Mouse (Mus musculus) layer of hippocampus, postnatal 25 days (tissue): ENCODE data around the gene Ube2h. TPM values are rescaled to one million over a fixed set of nuclear protein-coding genes. Genes with fewer than 3 reads are reported as not detected.
"Not testable (repeated sequence)": the region's sequence is repeated elsewhere in the genome, so short reads cannot be mapped to it uniquely, and the experiment has no call there.

Experiments used
- DNase-seq, 2 experiments: peaks; one replicate each; pipeline ENCODE4 v3.0.0; 2022; ENCODE audit warnings: mixed read lengths in 2 of 2, low spot score in 1 of 2; ENCODE audit errors: extremely low spot score in 1 of 2
- total RNA-seq, 2 experiments: library from RNA; stranded (reverse); gene quantifications; 2 replicates each; pipeline ENCODE4 v1.2.3; 2021

Gene Ube2h
- total RNA-seq, 2 experiments from 2014 or later = 84.6 to 92.2 TPM

DNA sequence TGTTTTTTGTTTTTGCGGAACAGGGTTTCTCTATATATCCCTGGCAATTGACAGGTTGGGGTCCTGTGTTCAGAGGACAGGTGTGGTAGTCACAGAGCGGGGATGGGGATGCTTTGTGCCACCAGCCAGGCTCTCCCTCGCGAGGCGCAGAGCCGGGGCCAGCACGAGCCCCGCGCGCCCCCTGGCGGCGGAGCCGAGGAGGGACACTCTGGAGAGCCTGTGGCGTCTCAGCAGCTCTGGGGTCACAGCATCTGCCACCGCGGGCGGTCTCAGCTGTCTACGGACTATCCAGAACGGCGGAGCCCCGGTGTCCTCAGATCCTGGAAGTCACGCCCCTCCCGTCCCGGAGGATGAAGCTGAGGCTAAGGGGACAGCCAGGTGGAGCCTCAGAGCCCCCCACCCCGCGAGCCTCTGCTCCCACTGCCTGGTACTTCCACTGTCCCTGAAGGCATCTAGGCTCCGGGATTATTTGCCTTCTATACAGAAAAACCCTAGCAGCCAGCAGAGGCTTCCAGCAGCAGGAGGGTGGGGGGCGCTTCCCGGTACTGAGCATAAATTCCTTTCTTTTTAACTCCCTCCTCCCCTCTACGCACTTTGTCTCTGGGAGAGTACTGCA is 98.6 kb downstream of the Ube2h start:
- peak; percentile 67 to 74 for DNase-seq

DNA sequence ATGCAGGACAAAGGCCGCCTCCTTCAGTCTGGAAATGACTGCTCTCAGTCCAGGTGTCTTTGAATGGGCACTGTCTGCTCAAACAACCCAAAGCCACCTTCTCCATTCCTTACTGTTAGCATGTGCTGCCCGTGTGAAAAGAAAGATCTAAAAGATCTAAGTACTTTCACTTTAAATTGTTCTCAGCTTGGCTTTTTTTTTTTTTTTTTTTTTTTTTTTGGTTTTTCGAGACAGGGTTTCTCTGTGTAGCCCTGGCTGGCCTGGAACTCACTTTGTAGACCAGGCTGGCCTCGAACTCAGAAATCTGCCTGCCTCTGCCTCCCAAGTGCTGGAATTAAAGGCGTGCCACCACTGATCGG is 99.2 kb downstream of the Ube2h start:
- not testable (repeated sequence) for DNase-seq

DNA sequence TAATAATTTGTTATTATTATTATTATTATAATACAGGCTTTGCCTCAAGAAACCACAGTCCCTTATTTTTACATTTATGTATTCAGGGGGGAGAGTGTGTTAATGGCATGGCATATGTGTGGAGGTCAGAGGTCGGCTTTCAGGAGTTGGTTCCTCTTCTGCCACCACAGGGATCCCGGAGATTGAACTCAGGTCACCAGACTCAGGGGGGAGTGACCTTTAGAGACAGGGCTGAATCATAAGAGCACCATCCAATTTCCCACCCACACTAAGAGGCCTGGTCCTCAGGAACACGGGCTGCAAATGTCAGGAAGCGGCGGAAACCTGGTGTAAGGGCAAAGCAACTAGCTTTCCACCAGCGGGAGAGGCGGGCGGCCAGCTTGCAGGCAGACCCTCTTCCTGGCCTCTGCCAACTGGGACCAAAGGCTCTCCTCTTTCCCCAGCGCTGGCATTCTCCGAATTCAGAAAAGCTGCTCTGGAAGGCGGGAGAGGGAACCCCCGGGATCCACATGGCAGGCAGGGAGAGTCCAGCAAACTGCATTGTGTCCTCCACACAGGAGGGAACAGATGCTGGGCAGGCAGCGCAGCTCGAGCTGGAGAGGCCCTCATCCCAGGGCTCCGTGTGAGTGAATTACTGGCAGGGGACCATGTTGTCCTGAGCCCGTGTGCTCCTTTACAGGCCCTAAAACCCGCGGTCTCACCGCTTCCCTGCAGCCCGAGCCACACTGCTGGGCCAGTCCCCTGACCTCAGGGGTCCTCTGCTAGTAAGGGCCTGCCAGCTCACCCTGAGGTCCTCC is 99.8 kb downstream of the Ube2h start:
- no peak for DNase-seq

DNA sequence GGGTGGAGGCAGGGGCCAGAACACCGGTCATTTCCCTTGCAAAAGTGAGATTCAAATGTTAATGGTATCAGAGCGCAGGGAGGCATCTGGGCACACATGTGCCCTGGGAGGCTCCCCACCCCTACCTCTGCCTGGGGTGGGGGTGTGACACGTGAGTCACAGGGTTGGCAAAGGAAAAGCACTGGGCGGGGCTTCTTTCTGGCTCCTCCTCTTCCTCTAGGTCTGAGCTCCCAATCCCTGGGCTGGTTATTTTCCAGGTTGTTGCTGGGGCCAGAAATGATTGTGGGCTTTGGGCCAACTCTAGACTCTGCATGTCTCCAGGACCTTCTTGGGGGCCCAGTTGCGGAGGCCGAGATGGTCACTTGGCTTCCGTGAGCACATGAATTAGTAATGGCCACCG is 108.2 kb downstream of the Ube2h start:
- no peak for DNase-seq

DNA sequence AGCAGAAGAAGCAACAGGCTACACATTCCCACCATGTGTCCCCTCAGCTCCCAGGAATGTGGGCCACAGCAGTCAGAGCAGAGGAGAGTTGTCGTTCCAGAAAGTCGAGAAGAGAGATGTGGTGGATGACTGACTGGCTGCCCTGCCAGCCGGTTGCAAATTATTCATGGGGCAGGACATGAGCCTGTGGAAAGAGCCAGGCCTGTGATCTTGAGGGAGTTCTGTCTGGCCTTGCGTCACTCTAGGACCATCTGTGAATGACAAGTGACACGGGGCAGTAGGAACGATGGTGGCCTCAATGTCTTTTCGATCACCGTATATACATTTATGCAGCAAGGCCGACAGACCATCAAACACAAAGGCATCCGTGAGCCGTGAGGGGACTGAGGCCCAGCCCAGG is 108.7 kb downstream of the Ube2h start:
- DNase-seq = no peak

DNA sequence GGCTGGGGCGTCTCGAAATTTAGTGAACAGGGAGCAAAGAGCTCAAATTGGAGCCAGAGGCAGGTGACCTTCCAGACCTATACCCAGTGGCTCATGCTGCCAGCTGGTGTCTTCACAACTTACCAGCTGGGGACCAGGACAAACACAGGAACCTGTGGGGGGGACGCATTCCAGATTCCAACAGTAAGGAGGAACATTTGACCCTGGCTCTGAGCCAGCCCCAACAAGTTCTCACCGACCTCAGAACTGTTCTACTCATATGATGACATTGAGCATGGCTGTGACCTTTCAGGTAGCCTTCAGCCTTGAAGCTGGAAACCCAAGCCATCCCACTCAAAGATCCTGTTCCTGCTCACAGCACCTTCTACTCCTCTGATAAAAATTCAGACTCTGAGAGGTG is 120.7 kb downstream of the Ube2h start:
- DNase-seq = no peak

DNA sequence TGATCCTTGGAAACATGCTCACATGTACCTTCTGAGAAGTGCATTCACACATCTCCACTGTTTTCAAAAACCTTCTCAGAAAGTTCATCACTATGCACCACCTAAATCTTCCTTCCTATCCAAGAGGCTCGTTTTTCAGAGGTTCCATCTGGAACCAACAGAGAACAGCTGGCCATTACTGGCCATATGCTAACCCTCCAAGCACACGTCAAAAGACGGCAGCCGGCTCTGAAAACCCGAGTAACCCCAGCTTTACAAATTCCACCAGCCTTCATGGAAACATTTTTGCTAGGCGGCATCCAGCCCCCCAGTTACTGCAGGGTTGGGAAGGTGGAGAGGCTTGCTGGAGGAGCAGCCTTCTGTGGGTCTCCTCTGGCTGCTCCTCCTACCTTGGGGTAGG is 122.3 kb downstream of the Ube2h start:
- no peak for DNase-seq

DNA sequence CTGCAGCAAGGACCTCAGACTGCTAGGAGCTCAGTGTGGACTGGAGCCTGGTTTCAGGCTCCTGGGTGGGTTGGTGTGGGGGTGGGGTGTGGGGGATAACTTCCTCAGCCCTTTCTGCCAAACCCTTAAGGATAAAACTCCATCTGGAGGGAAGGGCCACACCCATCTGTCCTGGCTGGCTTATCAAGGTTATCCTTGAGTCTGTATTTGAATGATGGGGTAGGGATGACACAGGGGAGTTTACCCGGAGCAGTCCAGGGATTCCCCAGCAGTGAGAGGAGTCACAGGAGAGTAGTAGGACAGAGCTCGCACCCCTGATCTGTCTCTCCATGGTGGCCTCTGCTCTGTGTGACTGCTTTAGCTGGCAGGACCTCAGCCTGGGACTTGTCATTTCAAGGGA is 124.0 kb downstream of the Ube2h start:
- DNase-seq = no peak

DNA sequence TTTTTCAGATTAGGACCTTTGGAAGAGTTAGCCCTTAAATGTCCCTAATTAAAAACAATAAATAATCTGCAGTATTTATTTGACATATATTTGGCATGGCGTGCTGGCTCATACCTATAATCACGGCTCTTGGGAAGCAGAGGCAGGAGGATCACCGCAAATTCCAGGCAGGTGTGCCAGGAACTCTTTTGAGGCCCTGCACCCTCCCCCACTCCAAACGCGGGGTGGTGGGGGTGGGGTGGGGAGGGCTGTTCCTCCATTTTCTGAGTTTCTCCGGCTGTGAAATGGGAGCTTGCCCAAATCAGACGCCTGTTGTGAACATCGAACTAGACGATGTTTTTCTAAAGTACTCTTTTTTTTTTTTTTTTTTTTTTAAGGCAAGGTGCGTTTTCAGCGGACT is 125.3 kb downstream of the Ube2h start:
- DNase-seq = no peak

DNA sequence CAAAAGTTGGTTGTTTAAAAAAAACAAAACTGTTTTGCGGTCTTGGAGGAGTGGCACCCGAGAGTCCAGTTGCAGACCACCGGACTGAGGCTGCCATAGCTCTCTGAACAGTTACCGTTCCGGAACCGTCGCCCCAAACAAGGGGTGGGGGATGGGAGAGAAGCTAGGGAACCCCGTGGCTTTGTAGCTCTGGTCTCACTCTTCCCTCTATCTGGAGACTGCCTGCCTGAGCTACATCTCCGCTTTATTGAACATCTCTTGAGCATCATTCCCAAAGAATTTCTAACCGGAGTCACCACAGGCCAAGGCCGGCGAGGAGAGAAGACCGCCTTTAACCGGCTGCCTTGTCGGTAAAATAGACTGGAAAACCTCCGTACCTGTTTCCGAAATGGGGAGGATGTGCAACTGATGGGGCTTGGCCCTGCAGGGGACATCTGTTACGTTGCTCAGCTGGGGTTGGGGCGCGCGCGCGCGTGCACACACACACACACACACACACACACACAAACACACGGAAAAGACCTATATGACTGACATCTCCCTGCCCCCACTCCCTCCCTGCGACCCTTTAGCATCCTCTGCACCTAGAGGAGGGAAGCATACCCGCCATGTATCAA is 126.2 kb downstream of the Ube2h start:
- no peak for DNase-seq

DNA sequence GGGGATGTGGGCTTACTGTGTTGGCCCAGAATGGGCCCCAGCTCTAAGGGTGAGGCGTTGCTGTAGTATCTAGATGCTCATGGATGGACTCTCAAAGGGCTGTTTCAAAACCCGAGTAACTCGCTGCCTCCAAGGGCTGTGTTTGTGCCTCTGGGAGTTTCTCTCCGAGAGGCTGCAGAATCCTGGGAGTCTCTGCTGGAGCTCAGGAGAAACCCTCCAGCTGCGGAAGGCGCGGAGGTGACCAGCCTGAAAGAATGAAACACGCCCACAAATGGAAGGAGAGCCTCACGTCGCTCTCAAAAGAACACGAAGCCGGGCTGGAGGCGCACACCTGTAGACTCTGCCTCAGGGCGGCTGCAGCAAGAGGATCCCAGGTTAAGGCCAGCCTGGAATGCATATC is 127.0 kb downstream of the Ube2h start:
- no peak for DNase-seq

DNA sequence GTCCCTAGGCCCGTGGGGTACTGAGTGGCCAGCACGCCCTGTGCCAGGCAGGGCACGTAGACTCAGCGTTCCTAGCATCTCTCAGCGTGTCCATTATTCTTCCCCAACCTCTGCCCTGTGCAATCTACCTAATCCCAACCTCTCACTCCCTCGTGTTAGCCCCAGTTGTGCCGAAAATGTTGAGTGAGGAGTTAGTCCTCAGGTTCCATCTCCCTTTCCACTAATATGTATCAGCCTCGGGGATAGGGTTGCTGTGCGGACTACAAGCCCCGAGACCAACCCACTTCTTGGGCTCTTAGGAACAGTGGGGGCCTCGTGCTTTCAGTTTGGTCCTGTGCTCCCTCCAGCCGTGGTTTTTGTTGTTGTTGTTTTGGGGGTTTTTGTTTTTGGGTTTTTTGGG is 127.8 kb downstream of the Ube2h start:
- no peak for DNase-seq

DNA sequence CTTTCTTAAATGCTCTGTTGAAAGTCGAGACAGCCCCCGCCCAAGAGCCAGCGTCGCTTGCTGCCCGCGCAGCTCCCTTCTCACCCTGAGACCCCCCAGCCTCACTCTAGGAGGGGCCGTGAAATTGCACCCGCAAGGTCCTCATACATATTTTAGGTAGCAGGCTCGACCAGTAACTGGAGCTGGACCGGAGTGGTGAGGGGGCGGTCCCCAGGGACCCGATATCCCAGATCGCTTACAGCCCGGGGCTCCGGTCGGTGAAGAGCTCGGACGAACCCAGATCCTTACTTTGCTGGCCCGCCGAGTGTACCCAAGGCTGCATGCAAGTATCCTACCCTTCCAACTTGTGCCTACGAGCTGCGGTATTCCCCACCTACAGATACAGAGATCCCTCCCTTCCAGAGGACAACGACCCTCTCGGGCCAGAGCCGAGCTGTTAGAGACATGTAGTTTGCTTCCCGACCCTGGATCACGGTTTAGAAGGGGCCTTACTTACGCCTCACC is 128.4 kb downstream of the Ube2h start:
- no peak for DNase-seq

DNA sequence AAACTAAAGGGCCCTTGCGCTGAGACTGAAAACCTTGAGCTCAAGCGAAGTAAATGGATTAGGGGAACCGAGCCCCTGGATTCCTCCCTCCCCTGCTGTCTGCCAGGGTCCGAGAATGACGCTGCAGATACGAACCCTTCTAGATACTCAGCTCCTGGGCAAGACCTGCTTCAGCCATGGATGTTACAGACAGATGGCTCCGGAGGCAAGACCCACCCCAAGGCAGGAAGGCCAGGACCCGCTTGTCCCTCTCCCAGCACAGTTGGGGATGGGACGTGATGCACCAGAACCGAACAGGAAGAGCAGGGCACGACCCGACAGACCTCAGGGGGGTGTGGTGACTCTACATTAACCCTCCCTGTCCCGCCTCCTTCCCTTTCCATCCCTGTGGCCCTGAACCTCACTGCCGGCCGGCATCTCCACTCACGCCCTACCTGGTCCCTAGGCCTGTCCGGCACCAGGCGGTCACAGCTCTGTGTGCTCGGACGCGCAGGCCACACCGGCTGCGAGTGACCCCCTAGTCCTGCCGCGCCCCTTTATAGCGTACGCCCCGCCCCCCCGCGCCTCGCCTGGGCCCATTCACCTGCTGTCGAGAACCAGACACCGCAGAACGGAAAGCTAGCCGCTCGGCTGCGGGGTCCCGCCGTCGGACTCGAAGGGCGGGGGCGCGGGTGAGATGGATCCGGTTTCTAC is 129.0 kb downstream of the Ube2h start:
- no peak for DNase-seq

DNA sequence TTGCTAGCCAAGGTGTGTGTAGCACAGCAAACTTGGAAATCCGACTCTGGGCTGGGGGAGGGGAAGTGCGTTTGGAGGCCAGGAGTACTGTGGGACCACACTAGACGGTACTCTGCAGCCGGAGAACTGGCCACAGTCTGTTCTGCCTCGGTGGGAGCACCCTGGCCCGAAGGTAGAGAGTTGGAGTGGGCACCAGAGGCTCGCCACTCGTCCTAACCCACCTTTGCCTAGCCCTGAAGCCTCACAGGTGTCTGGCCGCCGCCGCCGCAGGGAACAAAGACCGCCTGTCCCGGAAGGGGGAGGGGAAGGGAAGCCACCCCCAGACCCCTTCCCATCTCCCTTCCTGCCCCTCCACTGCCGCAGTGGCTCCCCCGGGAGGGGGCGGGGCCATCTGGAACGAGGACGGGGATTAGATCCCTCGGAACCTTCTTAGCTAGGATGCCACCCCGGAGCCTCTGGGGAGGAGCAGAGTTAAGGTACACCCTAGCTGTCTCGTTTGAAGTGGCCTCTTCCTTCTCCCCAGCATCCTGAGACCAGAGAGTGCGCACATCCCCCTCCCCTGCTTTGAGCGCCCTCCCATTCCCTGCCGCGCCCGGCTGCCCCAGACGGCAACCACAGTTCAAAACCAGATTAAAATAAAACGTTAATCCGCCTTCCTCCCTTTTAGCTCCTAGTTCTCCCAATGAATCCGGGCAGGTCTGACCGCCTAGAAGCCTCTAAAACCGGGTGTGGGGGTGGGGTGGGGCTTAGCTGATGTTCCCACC is 129.7 kb downstream of the Ube2h start:
- DNase-seq = no peak

DNA sequence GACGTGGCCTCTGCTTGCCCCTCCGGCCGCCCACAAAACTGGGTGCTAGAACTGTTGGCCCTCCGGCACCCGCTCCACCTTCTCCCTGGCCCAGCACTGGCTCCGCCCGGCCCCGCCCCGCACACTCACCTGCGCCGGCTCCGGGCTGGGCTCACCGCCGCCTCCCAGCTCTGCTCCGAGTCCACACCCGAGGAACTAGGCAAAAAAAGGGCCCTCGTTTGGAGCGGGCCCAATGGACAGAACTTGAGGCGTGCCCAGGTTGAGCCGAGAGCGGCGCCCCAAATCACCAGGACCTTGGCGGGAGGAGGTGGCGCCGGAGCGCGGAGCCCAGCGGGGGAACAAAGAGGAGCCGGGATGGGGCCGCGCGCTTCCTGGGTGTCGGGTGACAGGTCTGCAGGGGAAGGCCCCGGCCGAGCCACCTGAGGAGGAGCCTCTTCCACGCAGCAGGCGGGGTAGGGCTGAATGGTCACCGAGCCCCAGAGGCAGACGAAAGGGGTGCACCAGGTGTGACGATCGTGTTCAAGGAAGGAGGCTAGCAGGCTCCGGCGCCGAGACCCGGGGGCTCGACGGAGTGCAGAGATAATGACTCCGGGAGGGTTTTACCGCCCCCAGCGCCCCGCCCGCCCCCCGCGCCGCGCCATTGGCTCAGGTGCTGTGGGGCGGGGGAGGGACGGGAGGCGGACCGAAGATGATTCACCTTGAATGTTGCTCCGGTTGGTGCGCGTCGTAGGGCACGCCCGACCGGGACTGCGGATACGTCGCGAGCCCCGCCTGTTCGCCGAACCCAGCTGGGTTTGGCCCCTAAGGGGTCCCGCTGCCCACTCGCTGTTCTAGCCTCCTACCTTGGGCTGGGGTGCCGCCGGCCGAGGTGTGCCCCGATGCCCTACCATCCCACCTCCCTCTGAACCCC is 130.5 kb downstream of the Ube2h start:
- no peak for DNase-seq

DNA sequence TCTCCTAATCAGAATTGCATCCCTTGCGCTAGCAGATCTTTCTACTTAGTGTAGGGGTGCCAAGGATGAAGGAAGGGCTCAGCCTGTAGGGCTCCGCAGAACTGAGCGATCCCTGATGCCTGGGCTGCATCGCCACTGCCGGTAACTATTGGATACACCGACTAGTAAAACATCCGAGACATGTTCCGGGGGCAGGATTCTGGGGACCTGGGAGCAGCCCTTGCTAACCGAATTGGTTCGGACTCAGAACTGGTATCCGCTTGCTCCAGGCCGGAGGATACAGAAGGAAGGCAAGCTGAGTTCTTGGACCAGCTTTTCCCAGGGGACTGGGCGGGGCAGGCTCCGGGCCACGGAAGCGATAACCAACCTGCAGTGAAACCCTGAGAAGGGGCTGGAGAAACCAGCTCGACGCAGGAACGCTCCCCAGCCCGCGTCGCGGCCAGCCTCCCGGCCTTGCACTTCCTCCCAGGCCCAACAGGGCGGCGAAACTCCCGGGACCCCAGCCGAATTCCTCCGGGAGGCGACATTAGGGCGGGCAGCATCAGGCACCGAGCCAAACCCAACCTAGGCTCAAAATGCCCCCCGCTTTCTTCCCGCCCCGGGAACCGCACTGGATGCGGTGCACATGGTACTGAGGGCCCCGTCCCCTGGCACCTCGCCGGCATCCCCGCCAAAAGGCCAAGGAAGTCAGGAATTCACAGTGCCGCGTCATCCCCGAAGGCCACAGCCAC is 131.4 kb downstream of the Ube2h start:
- no peak for DNase-seq

DNA sequence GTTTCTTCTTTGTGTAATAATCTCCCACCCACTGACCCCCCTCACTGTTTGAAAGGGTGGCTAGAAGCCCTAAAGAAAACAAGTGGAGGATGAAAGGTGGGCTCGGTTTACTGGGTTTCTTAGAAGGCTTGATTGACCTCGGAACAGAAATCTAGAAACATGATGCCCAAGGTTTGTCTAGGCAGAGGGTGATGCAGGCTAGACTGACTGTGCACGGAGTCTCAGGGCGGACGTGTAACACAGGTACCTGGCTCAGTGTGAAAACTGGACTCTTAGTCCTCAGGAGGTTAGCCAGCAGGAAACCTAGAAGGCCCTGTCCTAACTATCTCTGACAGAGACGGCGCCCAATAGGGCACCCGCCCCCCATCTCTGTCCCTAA is 131.9 kb downstream of the Ube2h start:
- no peak for DNase-seq

DNA sequence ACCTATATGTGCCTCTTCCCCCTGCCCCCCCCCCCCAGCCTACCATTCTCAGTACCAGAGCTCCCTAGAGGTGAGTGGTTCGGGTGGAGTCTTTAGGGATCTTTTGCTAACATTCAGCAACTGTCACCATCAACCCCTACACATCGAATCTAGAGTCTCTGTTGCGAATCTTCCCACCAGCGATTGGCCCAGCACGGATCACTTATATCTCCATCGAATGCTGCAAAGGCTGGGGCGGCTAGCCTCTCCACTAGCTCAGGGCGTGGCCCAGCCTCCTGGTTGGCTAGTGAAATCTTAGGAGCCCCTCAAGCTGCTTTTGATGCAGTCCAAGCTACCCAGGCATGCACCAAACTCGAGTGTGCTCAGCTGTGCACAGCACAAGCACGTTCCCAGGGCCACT is 132.4 kb downstream of the Ube2h start:
- DNase-seq = no peak
